Mouse (Mus musculus) gastrocnemius, postnatal 25 days (tissue): Measurements from ENCODE around the gene Ppp1r14d. TPM values are rescaled to one million over a fixed set of nuclear protein-coding genes. Genes with fewer than 3 reads are reported as not detected.

Experiments
- DNase-seq: peaks from one replicate; pipeline ENCODE4 v3.0.0; 2022
- total RNA-seq, 2 experiments: library from RNA; stranded (reverse); gene quantifications; 1 replicate in 1 of 2; 2 replicates in 1 of 2; pipeline ENCODE4 v1.2.3; 2021

Ppp1r14d gene
- total RNA-seq, 2 experiments from 2014 or later = not detected

GRCm38 (mm10) chr2:119172862-119173576, 56.7 kb downstream of the Ppp1r14d start:
- DNase-seq = peak; percentile 27

- no peak for DNase-seq
Measured at GRCm38 (mm10) chr2:119172446-119172845, 57.3 kb downstream of the Ppp1r14d start.

- no peak for DNase-seq
Measured at GRCm38 (mm10) chr2:119171574-119171973, 58.1 kb downstream of the Ppp1r14d start.

- no peak for DNase-seq
Measured at GRCm38 (mm10) chr2:119170282-119170681, 59.4 kb downstream of the Ppp1r14d start.

Other genes starting within 250 kb of the Ppp1r14d start
- 1 to 10 TPM; 3.7 to 4.8 TPM for gene Ccdc32, start 200.5 kb downstream of the Ppp1r14d start, total RNA-seq
- gene Rpusd2, start 195.1 kb downstream of the Ppp1r14d start, total RNA-seq = 1 to 10 TPM; 2.4 to 2.5 TPM
- under 1 TPM; 0.28 to 0.88 TPM for gene Knl1, start 182.8 kb downstream of the Ppp1r14d start, total RNA-seq
- gene Rad51, start 117.1 kb downstream of the Ppp1r14d start, total RNA-seq = 1 to 10 TPM in 1 of 2 experiments, under 1 TPM in 1; 0.78 to 1.2 TPM
- gene Rmdn3, start 72.9 kb downstream of the Ppp1r14d start, total RNA-seq = 1 to 10 TPM; 5.7 to 9.2 TPM
- gene Gchfr, start 62.1 kb downstream of the Ppp1r14d start, total RNA-seq = not detected
- gene Gm14137, start 55.4 kb downstream of the Ppp1r14d start, total RNA-seq = not detected
- gene Zfyve19, start 21.3 kb downstream of the Ppp1r14d start, total RNA-seq = 10 to 100 TPM; 10.5 to 11.7 TPM
- 1 to 10 TPM; 6.4 to 7.1 TPM for gene Dnajc17, start 21.1 kb downstream of the Ppp1r14d start, total RNA-seq
- under 1 TPM in 1 of 2 experiments, not detected in 1; 0.10 TPM for gene Spint1, start 7.5 kb upstream of the Ppp1r14d start, total RNA-seq
- gene Rhov, start 41.4 kb upstream of the Ppp1r14d start, total RNA-seq = not detected
- 1 to 10 TPM; 7.8 to 8.1 TPM for gene Vps18, start 58.8 kb upstream of the Ppp1r14d start, total RNA-seq
- 1 to 10 TPM; 3.2 to 4.5 TPM for gene Dll4, start 95.9 kb upstream of the Ppp1r14d start, total RNA-seq
- gene Chac1, start 121.3 kb upstream of the Ppp1r14d start, total RNA-seq = 10 to 100 TPM; 14.2 to 69.5 TPM
- gene Ino80, start 247.8 kb upstream of the Ppp1r14d start, total RNA-seq = 10 to 100 TPM in 1 of 2 experiments, 1 to 10 TPM in 1; 9.5 to 12.5 TPM